Mouse (Mus musculus): ENCODE measurements at regions not wholly inside any gene's neighbourhood (a gene's known extent, or its start where the extent isn't known, plus 50 kb on each side); places are given as distances from the start of the nearest gene placed in this dataset.

- no peak for TF ChIP-seq POLR2A (IDR thresholded peaks at IDR 0.05; ENCODE audit: control insufficient read depth, low read depth, low read length)
- no peak for TF ChIP-seq CTCF (IDR thresholded peaks at IDR 0.05; ENCODE audit: control insufficient read depth, insufficient read depth, insufficient replicate concordance, low read depth, low read length)
Measured at GRCm38 (mm10) chr13:38751876-38752275, 93.0 kb upstream of the Eef1e1 start.
